Mouse (Mus musculus) forebrain, embryonic 16.5 days (tissue): ENCODE results near the gene Cpvl. TPM values are rescaled to one million over a fixed set of nuclear protein-coding genes. Genes with fewer than 3 reads are reported as not detected.

ENCODE experiments used
- ATAC-seq: fragments of 200-750 bp; cut with Nextera tagmentation; 2 replicates; pipeline ENCODE4 v1.8.0; 2017; ENCODE audit warnings: mild to moderate bottlenecking, moderate library complexity
- H3K27ac ChIP-seq: fragments of 300-500 bp; sonication (generic); 2 replicates; pipeline ENCODE4 v1.5.1; 2014; ENCODE audit warnings: low read length, control low read depth
- H3K27me3 ChIP-seq: fragments of 300-500 bp; sonication (generic); replicated peaks from 2 replicates; pipeline ENCODE4 v1.6.1; 2014; ENCODE audit warnings: low read length; ENCODE audit not compliant: control insufficient read depth, insufficient read depth
- H3K36me3 ChIP-seq: fragments of 300-500 bp; sonication (generic); 2 replicates; pipeline ENCODE4 v1.6.1; 2014; ENCODE audit not compliant: control insufficient read depth, insufficient read depth
- H3K4me1 ChIP-seq: fragments of 300-500 bp; sonication (generic); replicated peaks from 2 replicates; pipeline ENCODE4 v1.6.1; 2014; ENCODE audit warnings: low read length; ENCODE audit not compliant: control insufficient read depth, insufficient read depth
- H3K4me2 ChIP-seq: fragments of 300-500 bp; sonication (generic); 2 replicates; pipeline ENCODE4 v1.6.1; 2014; ENCODE audit warnings: mild to moderate bottlenecking, low read length, control low read depth
- H3K4me3 ChIP-seq: fragments of 300-500 bp; sonication (generic); replicated peaks from 2 replicates; pipeline ENCODE4 v1.5.1; 2014; ENCODE audit warnings: mild to moderate bottlenecking, low read length, control low read depth
- H3K9ac ChIP-seq: fragments of 300-500 bp; sonication (generic); replicated peaks from 2 replicates; pipeline ENCODE4 v1.6.1; 2014; ENCODE audit warnings: low read depth, low read length, control low read depth
- H3K9me3 ChIP-seq: fragments of 300-500 bp; sonication (generic); 2 replicates; pipeline ENCODE4 v1.6.1; 2016; ENCODE audit warnings: low read length; ENCODE audit not compliant: control insufficient read depth
- WGBS: fragments of 180-500 bp; shearing (Covaris S2); extraction: QIAGEN DNeasy Blood & Tissue Kit; methylation state at CpG from one replicate; pipeline ENCODE4 v1.1.7; 2014; 5-methylcytosine and 5-hydroxymethylcytosine counted together
- polyA plus RNA-seq: library from polyadenylated mRNA; unstranded; fragments of >200 nt; fragmentation: Nextera tagmentation; extraction: Ambion mirVana; gene quantifications from 2 replicates; pipeline ENCODE4 v1.2.1, GENCODE M21; 2015

Cpvl gene
- polyA plus RNA-seq, 1 experiment from 2014 or later, result not detected

- no peaks in the 10 kb centered on the region for H3K4me1 ChIP-seq
- H3K36me3 ChIP-seq, result no peaks in the 10 kb centered on the region
- 79% methylated on average over 3 of the region's 3 CpGs for WGBS
- H3K9ac ChIP-seq, result no peak overlapping the region
- H3K4me2 ChIP-seq, result no peak overlapping the region
- H3K4me3 ChIP-seq, result no peak overlapping the region
- H3K27ac ChIP-seq, result no peak overlapping the region
- no peaks in the 10 kb centered on the region for H3K27me3 ChIP-seq
- H3K9me3 ChIP-seq, result no peaks in the 10 kb centered on the region
- no peak for ATAC-seq
These were observed 84.7 kb downstream of the Cpvl start for GRCm38 (mm10) chr6:53893731-53894130.

GRCm38 (mm10) chr6:53891109-53891508 lies 87.4 kb downstream of the Cpvl start:
- Histone ChIP-seq H3K36me3 (no peaks in the 10 kb centered on the region), H3K9me3 (no peaks in the 10 kb centered on the region), H3K4me1 (no peaks in the 10 kb centered on the region), H3K9ac (no peak overlapping the region), H3K27me3 (no peaks in the 10 kb centered on the region), H3K4me3 (no peak overlapping the region), H3K27ac (no peak overlapping the region), H3K4me2 (no peak overlapping the region)
- ATAC-seq, result no peak
- 74% methylated on average over 3 of the region's 3 CpGs for WGBS

GRCm38 (mm10) chr6:53884931-53885330 lies 93.5 kb downstream of the Cpvl start:
- Histone ChIP-seq H3K4me3 (no peak overlapping the region), H3K4me1 (peaks cover 15% of the 10 kb centered on the region), H3K9ac (no peak overlapping the region), H3K9me3 (no peaks in the 10 kb centered on the region), H3K27me3 (no peaks in the 10 kb centered on the region), H3K27ac (no peak overlapping the region), H3K4me2 (no peak overlapping the region), H3K36me3 (no peaks in the 10 kb centered on the region)
- 25% methylated on average over 4 of the region's 4 CpGs for WGBS
- no peak for ATAC-seq

- H3K4me3 ChIP-seq, result no peak overlapping the region
- WGBS, result 81% methylated on average over 8 of the region's 8 CpGs
- no peaks in the 10 kb centered on the region for H3K36me3 ChIP-seq
- H3K9ac ChIP-seq, result no peak overlapping the region
- H3K27me3 ChIP-seq, result no peaks in the 10 kb centered on the region
- H3K27ac ChIP-seq, result no peak overlapping the region
- ATAC-seq, result no peak
- H3K9me3 ChIP-seq, result no peaks in the 10 kb centered on the region
- H3K4me2 ChIP-seq, result no peak overlapping the region
- H3K4me1 ChIP-seq, result peaks cover 15% of the 10 kb centered on the region
These were observed 94.0 kb downstream of the Cpvl start for GRCm38 (mm10) chr6:53884496-53884895.

GRCm38 (mm10) chr6:53883405-53883804 lies 95.1 kb downstream of the Cpvl start:
- WGBS, result 87% methylated on average over 7 of the region's 7 CpGs
- ATAC-seq, result no peak
- H3K4me1 ChIP-seq, result peaks cover 15% of the 10 kb centered on the region
- H3K4me2 ChIP-seq, result no peak overlapping the region
- no peaks in the 10 kb centered on the region for H3K9me3 ChIP-seq
- no peak overlapping the region for H3K9ac ChIP-seq
- no peaks in the 10 kb centered on the region for H3K27me3 ChIP-seq
- H3K36me3 ChIP-seq, result no peaks in the 10 kb centered on the region
- no peak overlapping the region for H3K4me3 ChIP-seq
- H3K27ac ChIP-seq, result no peak overlapping the region

GRCm38 (mm10) chr6:53881623-53882022 lies 96.8 kb downstream of the Cpvl start:
- H3K4me1 ChIP-seq, result peaks cover 15% of the 10 kb centered on the region
- 0 out of 2 replicates have a peak, but pooled peaks have one; percentile 39 for ATAC-seq
- H3K27ac ChIP-seq, result no peak overlapping the region
- no peak overlapping the region for H3K9ac ChIP-seq
- 5% methylated on average over 10 of the region's 10 CpGs for WGBS
- no peak overlapping the region for H3K4me3 ChIP-seq
- peak overlapping the region; percentile 58 for H3K4me2 ChIP-seq
- H3K27me3 ChIP-seq, result no peaks in the 10 kb centered on the region
- H3K36me3 ChIP-seq, result no peaks in the 10 kb centered on the region
- no peaks in the 10 kb centered on the region for H3K9me3 ChIP-seq

- Histone ChIP-seq H3K27me3 (no peaks in the 10 kb centered on the region), H3K27ac (peak overlapping the region; percentile 34; the same call in 1 of the 2 replicates), H3K4me3 (peak overlapping the region; percentile 33), H3K9ac (peak overlapping the region; percentile 40), H3K4me1 (peaks cover 15% of the 10 kb centered on the region), H3K9me3 (no peaks in the 10 kb centered on the region), H3K36me3 (no peaks in the 10 kb centered on the region), H3K4me2 (peak overlapping the region; percentile 58)
- WGBS, result 6% methylated on average over 5 of the region's 5 CpGs
- ATAC-seq, result no peak
These were observed 97.2 kb downstream of the Cpvl start for GRCm38 (mm10) chr6:53881235-53881606.

- 2% methylated on average over 14 of the region's 14 CpGs for WGBS
- peak; percentile 78 for ATAC-seq
- peak overlapping the region; percentile 58 for H3K4me2 ChIP-seq
- H3K27me3 ChIP-seq, result no peaks in the 10 kb centered on the region
- H3K9ac ChIP-seq, result peak overlapping the region; percentile 40
- peaks cover 15% of the 10 kb centered on the region for H3K4me1 ChIP-seq
- no peaks in the 10 kb centered on the region for H3K36me3 ChIP-seq
- H3K9me3 ChIP-seq, result no peaks in the 10 kb centered on the region
- H3K4me3 ChIP-seq, result peak overlapping the region; percentile 33
- peak overlapping the region; percentile 34; the same call in 1 of the 2 replicates for H3K27ac ChIP-seq
These were observed 97.8 kb downstream of the Cpvl start for GRCm38 (mm10) chr6:53880530-53881234.

GRCm38 (mm10) chr6:53879567-53879966 lies 98.9 kb downstream of the Cpvl start:
- no peaks in the 10 kb centered on the region for H3K27me3 ChIP-seq
- H3K4me3 ChIP-seq, result no peak overlapping the region
- no peak overlapping the region for H3K27ac ChIP-seq
- H3K9me3 ChIP-seq, result no peaks in the 10 kb centered on the region
- H3K4me2 ChIP-seq, result no peak overlapping the region
- no peak for ATAC-seq
- WGBS, result 92% methylated on average over 8 of the region's 8 CpGs
- H3K9ac ChIP-seq, result no peak overlapping the region
- H3K4me1 ChIP-seq, result peaks cover 15% of the 10 kb centered on the region
- no peaks in the 10 kb centered on the region for H3K36me3 ChIP-seq
